Mouse (Mus musculus) heart, embryonic 11.5 days (tissue): ENCODE results near the gene Stat6. TPM values are rescaled to one million over a fixed set of nuclear protein-coding genes. Genes with fewer than 3 reads are reported as not detected.

Experiments
- ATAC-seq: fragments of 200-750 bp; cut with Nextera tagmentation; replicated peaks from 2 replicates; pipeline ENCODE4 v1.8.0; 2017; ENCODE audit warnings: moderate library complexity; ENCODE audit not compliant: insufficient number of reproducible peaks, low FRiP score, low TSS enrichment
- H3K27ac ChIP-seq: fragments of 300-500 bp; sonication (generic); 2 replicates; pipeline ENCODE4 v1.5.1; 2014; ENCODE audit warnings: mild to moderate bottlenecking, low read depth, low read length
- H3K27me3 ChIP-seq: fragments of 300-500 bp; sonication (generic); 2 replicates; pipeline ENCODE4 v1.6.1; 2014; ENCODE audit warnings: mild to moderate bottlenecking, low read length, mixed read lengths; ENCODE audit not compliant: control insufficient read depth, insufficient read depth
- H3K36me3 ChIP-seq: fragments of 300-500 bp; sonication (generic); 2 replicates; pipeline ENCODE4 v1.6.1; 2014; ENCODE audit warnings: mild to moderate bottlenecking, low read length, moderate library complexity, mixed read lengths; ENCODE audit not compliant: control insufficient read depth, insufficient read depth
- H3K4me1 ChIP-seq: fragments of 300-500 bp; sonication (generic); 2 replicates; pipeline ENCODE4 v1.6.1; 2014; ENCODE audit warnings: low read length; ENCODE audit not compliant: control insufficient read depth, insufficient read depth
- H3K4me2 ChIP-seq: fragments of 300-500 bp; sonication (generic); 2 replicates; pipeline ENCODE4 v1.6.1; 2014; ENCODE audit warnings: mild to moderate bottlenecking, moderate library complexity
- H3K4me3 ChIP-seq: fragments of 300-500 bp; sonication (generic); 2 replicates; pipeline ENCODE4 v1.5.1; 2014; ENCODE audit warnings: low read depth, low read length
- H3K9ac ChIP-seq: fragments of 300-500 bp; sonication (generic); 2 replicates; pipeline ENCODE4 v1.6.1; 2014; ENCODE audit warnings: mild to moderate bottlenecking, low read depth, low read length, moderate library complexity
- H3K9me3 ChIP-seq: fragments of 300-500 bp; sonication (generic); replicated peaks from 2 replicates; pipeline ENCODE4 v1.6.1; 2016; ENCODE audit warnings: low read length; ENCODE audit not compliant: control insufficient read depth
- WGBS: fragments of 180-500 bp; shearing (Covaris S2); extraction: QIAGEN DNeasy Blood & Tissue Kit; methylation state at CpG from one replicate; pipeline ENCODE4 v1.1.7; 2014; ENCODE audit not compliant: insufficient replicate concordance; 5-methylcytosine and 5-hydroxymethylcytosine counted together
- polyA plus RNA-seq: library from polyadenylated mRNA; unstranded; fragments of >200 nt; fragmentation: Nextera tagmentation; extraction: Ambion mirVana; gene quantifications from 2 replicates; pipeline ENCODE4 v1.2.1, GENCODE M21; 2014

The Stat6 gene
- polyA plus RNA-seq, 1 experiment from 2014 or later = 21.0 TPM

DNA sequence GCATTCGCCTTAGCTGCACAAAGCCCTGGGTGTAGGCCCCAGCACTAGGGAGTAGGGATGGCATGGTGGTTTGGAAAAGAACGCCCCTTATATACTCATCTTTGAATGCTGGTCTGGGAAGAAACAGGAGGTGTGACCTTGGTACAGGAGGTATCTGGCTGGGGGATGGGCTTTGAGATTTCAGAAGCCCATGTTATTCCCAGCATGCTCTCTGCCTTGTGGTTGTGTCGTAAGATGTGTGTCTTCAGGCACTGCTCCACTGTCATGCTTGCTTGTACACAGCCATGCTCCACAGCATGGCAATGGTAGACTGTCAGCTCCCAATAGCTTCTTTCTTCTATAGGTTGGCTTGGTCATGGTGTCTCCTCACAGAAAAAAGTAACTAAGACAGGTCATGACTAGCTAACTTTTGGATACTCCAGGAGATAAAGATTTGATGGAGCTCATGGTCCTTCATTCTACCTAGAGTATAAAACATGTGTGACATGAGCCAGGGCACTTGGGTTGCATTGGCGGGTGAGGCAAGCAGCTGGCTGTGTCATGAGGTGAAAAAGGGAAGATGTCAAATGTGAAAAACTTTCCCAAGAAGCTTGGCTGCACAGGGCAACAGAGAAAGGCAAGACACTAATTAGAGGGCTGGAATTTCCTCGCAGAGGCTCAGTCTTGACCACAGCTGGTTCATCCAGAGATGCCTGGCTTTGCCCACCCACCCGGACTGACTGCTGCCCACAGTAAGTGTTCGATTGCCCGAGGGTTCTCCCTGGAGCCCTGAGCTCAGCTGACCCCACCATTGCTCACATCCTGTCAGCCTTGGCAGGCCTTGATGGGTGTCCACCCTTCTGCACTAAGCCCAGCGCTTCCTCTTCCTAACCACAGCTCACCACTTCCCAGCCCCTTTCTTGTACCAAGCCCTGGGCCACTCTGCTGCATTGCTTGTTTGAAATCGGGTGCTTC, 11.2 kb upstream of the Stat6 start:
- WGBS = 69% methylated on average over 10 of the region's 10 CpGs
- no peak overlapping the region for H3K4me2 ChIP-seq
- H3K9ac ChIP-seq = no peak overlapping the region
- no peaks in the 10 kb centered on the region for H3K27me3 ChIP-seq
- no peak for ATAC-seq
- H3K27ac ChIP-seq = no peak overlapping the region
- H3K4me3 ChIP-seq = no peak overlapping the region
- no peaks in the 10 kb centered on the region for H3K36me3 ChIP-seq
- no peaks in the 10 kb centered on the region; the same call in 1 of the 2 replicates for H3K9me3 ChIP-seq
- H3K4me1 ChIP-seq = no peaks in the 10 kb centered on the region

GRCm38 (mm10) chr10:127632668-127633271, 10.0 kb upstream of the Stat6 start:
- Histone ChIP-seq H3K27ac (no peak overlapping the region), H3K9me3 (no peaks in the 10 kb centered on the region), H3K4me2 (no peak overlapping the region), H3K9ac (no peak overlapping the region), H3K36me3 (no peaks in the 10 kb centered on the region), H3K27me3 (no peaks in the 10 kb centered on the region), H3K4me3 (no peak overlapping the region), H3K4me1 (no peaks in the 10 kb centered on the region)
- 57% methylated on average over 7 of the region's 7 CpGs for WGBS
- no peak for ATAC-seq

- H3K27ac ChIP-seq = no peak overlapping the region
- H3K4me1 ChIP-seq = peaks cover 12% of the 10 kb centered on the region
- no peaks in the 10 kb centered on the region for H3K36me3 ChIP-seq
- ATAC-seq = no peak
- H3K9me3 ChIP-seq = no peaks in the 10 kb centered on the region
- no peak overlapping the region for H3K4me2 ChIP-seq
- H3K9ac ChIP-seq = no peak overlapping the region
- no peaks in the 10 kb centered on the region for H3K27me3 ChIP-seq
- 57% methylated on average over 5 of the region's 5 CpGs for WGBS
- H3K4me3 ChIP-seq = no peak overlapping the region
Measured at GRCm38 (mm10) chr10:127640421-127640820, 2.4 kb upstream of the Stat6 start.

DNA sequence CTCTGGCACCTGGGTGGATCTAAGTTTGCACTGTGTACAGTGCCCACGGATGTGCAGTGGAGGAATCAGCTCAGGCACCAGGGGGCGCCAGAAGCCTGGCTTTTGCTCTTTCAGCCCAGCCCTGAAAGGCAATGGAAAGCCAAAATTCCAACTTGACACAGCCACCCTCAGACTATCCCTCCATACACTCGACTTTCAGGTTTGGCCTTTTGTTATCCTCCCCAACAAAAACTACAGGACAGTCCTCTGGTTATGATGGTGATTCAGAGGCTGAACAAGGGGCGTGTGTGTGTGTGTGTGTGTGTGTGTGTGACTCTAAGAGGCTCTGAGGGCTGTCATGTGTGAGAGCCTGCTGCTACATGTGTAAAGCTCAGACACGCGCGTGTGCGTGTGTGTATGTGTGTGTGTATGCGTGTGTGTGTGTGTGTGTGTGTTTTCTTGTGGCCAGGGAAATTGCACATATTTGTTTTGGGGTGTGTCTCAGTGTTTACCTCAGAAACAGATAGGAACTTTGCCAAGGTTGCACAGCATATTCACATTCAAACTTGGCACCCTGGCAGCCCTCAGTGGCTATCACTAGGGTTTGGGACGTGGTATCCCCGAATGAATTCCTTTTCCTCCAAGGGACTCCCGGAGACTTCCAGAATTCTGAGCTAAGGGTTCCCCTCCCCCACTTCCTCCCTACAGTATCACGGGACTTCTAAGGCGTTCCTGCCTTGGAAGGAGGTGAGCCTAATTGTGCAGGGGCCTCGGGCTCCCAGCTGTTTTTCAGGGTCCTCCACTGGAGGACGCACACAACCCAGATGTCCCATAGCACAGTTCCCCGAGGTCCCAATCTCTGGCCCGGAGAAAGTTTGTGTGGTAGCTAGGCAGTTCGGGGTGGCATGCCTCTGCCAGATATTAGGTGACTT, 670 bp upstream of the Stat6 start:
- peak; percentile 64 for ATAC-seq
- WGBS = 7% methylated on average over 19 of the region's 19 CpGs
- Histone ChIP-seq H3K4me2 (peak overlapping the region; percentile 94), H3K4me3 (peak overlapping the region; percentile 69), H3K36me3 (no peaks in the 10 kb centered on the region), H3K9me3 (no peaks in the 10 kb centered on the region), H3K27me3 (no peaks in the 10 kb centered on the region), H3K4me1 (peaks cover 12% of the 10 kb centered on the region), H3K27ac (peak overlapping the region; percentile 91), H3K9ac (peak overlapping the region; percentile 86)

- Histone ChIP-seq H3K27me3 (no peaks in the 10 kb centered on the region), H3K4me3 (peak overlapping the region; percentile 69), H3K36me3 (no peaks in the 10 kb centered on the region), H3K27ac (peak overlapping the region; percentile 91), H3K9ac (peak overlapping the region; percentile 86), H3K4me1 (peaks cover 12% of the 10 kb centered on the region), H3K9me3 (no peaks in the 10 kb centered on the region), H3K4me2 (peak overlapping the region; percentile 94)
- WGBS = 1% methylated on average over 25 of the region's 25 CpGs
- ATAC-seq = peak; percentile 77
Measured at GRCm38 (mm10) chr10:127643553-127644238, 910 bp downstream of the Stat6 start.

DNA sequence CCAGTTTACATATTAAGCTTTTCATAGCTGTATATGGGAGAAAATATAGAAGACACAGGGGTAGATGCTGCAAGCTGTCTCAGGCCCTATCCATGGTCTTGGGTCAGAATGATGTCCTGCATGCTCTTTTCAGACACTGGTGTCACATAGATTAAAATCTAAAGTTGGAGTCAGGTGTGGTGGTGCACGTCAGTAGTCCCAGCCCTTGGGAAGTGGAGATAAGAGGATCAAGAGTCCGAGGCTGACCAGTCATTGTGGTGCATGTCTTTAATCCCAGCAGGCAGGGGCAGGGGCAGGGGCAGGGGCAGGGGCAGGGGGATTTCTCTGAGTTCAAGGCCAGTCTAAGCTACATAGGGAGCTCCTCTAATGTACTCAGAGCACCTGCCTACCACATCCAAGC, 3.0 kb downstream of the Stat6 start:
- no peak overlapping the region for H3K4me2 ChIP-seq
- H3K9ac ChIP-seq = no peak overlapping the region
- 44% methylated on average over 2 of the region's 2 CpGs for WGBS
- no peaks in the 10 kb centered on the region for H3K27me3 ChIP-seq
- no peaks in the 10 kb centered on the region for H3K9me3 ChIP-seq
- H3K4me1 ChIP-seq = peaks cover 12% of the 10 kb centered on the region
- H3K27ac ChIP-seq = no peak overlapping the region
- ATAC-seq = no peak
- H3K4me3 ChIP-seq = no peak overlapping the region
- peaks cover under 1% of the 10 kb centered on the region for H3K36me3 ChIP-seq

GRCm38 (mm10) chr10:127652906-127653638, 10.3 kb downstream of the Stat6 start:
- Histone ChIP-seq H3K27ac (no peak overlapping the region), H3K4me2 (no peak overlapping the region), H3K4me1 (peaks cover 3% of the 10 kb centered on the region), H3K27me3 (no peaks in the 10 kb centered on the region), H3K4me3 (peak overlapping the region; percentile 14; the same call in 1 of the 2 replicates), H3K9ac (no peak overlapping the region), H3K9me3 (no peaks in the 10 kb centered on the region), H3K36me3 (peaks cover 16% of the 10 kb centered on the region)
- ATAC-seq = no peak
- WGBS = 37% methylated on average over 21 of the region's 21 CpGs
